Mouse (Mus musculus): ENCODE results near the gene Zdhhc3. TPM values are rescaled to one million over a fixed set of nuclear protein-coding genes. Genes with fewer than 3 reads are reported as not detected.

The Zdhhc3 gene
- total and polyA plus RNA-seq, 2 experiments from 2014 or later = 35.7 to 73.5 TPM

DNA sequence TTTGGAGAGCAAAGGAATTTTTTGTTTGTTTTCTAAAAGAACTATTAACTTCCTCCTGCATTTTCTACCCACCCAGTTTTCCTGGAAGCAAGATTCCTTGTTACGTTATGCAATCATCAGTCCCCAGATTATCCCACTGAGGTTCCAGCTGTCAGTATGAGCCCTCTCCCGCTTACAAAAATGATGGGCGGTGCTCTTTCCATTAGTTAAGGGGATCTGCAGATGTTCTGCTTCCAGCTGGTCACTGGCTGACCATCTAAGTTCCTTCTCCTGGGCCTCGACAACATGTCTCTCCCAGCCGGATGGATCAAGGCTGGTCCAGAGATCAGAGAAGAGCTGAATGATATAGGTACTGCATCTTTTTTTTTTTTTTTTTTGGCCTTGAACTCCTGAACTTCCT lies 35.4 kb upstream of the Zdhhc3 start:
- H3K9me3 ChIP-seq (replicated peaks; ENCODE audit: control insufficient read depth, low read length) = peaks cover 13% of the 10 kb centered on the region; the same call in 1 of the 2 replicates
- H3K9ac ChIP-seq (replicated peaks; ENCODE audit: low read depth, low read length) = no peak overlapping the region
- ATAC-seq (ENCODE audit: insufficient read depth, low read depth) (peak; percentile 51), DNase-seq (ENCODE audit: low spot score) (peak; percentile 34)
- 0 out of 2 replicates have a peak overlapping the region, but pooled peaks have one; percentile 50 for H3K27ac ChIP-seq (ENCODE audit: low read depth)
- H3K27me3 ChIP-seq (ENCODE audit: control insufficient read depth, insufficient read depth, low read length) = no peaks in the 10 kb centered on the region
- no peaks in the 10 kb centered on the region for H3K36me3 ChIP-seq (replicated peaks; ENCODE audit: control insufficient read depth, insufficient read depth, low read length)
- H3K4me1 ChIP-seq (ENCODE audit: control insufficient read depth, insufficient read depth) = no peaks in the 10 kb centered on the region; the same call in 1 of the 2 replicates
- WGBS = 44% methylated on average over 5 of the region's 5 CpGs
- H3K4me3 ChIP-seq (ENCODE audit: low read depth, low read length) = no peak overlapping the region
- no peak for TF ChIP-seq EP300 (IDR thresholded peaks at IDR 0.05; ENCODE audit: low read depth)
- no peak for TF ChIP-seq CTCF (IDR thresholded peaks at IDR 0.05; ENCODE audit: low read depth)
- H3K4me2 ChIP-seq (ENCODE audit: low read depth, low read length) = no peak overlapping the region

DNA sequence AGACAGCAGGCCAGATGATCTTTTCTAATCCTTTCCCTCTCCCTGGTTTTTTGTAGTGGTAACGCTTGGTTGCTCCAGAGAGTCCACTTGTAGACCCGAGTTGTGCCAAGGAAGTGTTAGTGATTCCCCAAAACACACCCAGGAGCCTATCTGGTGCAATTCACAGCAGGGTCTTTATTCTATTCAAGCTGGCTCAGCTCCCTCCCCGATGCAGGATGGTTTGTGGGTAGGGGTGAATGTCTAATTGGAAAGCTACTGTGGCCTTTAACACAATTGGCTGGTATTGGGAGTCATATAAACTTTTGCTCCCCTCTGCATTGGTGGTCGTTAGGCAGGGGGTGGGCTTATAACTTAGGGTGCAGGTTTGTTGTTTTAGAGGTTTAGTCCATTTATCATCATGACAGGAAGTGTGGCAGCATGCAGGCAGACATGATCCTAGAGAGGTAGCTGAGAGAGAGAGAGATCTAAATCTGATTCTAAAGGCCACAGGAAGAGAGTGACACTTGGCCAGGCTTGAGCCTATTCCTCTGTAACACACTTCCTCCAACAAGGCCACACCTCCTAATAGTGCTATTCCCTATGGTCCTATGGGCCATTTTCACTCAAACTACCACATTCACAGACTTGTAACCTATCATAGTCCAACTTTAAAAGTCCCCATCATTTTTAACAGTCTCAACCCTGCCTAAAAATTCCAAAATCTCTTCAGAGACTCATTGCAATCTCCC lies 27.0 kb upstream of the Zdhhc3 start:
- Histone ChIP-seq H3K4me2 (ENCODE audit: low read depth, low read length) (no peak overlapping the region), H3K4me3 (ENCODE audit: low read depth, low read length) (no peak overlapping the region), H3K27me3 (ENCODE audit: control insufficient read depth, insufficient read depth, low read length) (no peaks in the 10 kb centered on the region), H3K9ac (replicated peaks; ENCODE audit: low read depth, low read length) (no peak overlapping the region), H3K9me3 (replicated peaks; ENCODE audit: control insufficient read depth, low read length) (peaks cover 5% of the 10 kb centered on the region; the same call in 1 of the 2 replicates), H3K27ac (ENCODE audit: low read depth) (peak overlapping the region; percentile 57), H3K36me3 (replicated peaks; ENCODE audit: control insufficient read depth, insufficient read depth, low read length) (peaks cover 34% of the 10 kb centered on the region), H3K4me1 (ENCODE audit: control insufficient read depth, insufficient read depth) (no peaks in the 10 kb centered on the region)
- 80% methylated on average over 4 of the region's 4 CpGs for WGBS
- DNase-seq (ENCODE audit: low spot score) (no peak), ATAC-seq (ENCODE audit: insufficient read depth, low read depth) (no peak)
- TF ChIP-seq EP300 (IDR thresholded peaks at IDR 0.05; ENCODE audit: low read depth) (no peak), CTCF (IDR thresholded peaks at IDR 0.05; ENCODE audit: low read depth) (no peak)

DNA sequence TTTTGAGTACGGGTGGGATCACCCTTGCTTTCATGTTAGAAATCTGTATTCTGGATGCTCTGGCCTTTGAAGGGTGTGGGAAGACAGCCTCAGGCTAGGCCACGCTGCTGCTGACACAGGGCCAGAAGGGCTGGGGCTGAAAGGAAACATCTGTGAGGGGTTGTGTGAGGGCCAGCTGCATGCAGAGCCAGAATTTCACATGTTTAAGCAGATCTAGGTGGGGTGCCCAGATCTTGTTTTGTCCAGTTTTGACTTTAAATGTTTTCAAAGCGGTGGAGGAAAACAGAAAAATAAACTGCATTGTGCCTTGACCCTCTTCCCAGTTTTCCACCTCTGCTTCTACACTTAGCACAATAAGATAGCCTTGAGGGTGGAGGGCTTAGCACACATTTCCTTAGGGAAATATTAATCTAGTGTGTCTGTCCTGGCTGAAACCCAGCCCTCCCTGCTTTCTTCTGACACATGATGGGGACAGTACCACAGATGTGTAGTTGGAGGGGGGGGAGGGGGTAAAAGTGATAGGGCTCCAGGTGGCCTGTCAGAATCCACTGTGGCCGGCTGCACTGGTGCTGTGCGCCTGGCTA lies 26.0 kb upstream of the Zdhhc3 start:
- Histone ChIP-seq H3K9me3 (replicated peaks; ENCODE audit: control insufficient read depth, low read length) (no peaks in the 10 kb centered on the region), H3K9ac (replicated peaks; ENCODE audit: low read depth, low read length) (no peak overlapping the region), H3K27ac (ENCODE audit: low read depth) (peak overlapping the region; percentile 57), H3K27me3 (ENCODE audit: control insufficient read depth, insufficient read depth, low read length) (no peaks in the 10 kb centered on the region), H3K36me3 (replicated peaks; ENCODE audit: control insufficient read depth, insufficient read depth, low read length) (peaks cover 45% of the 10 kb centered on the region), H3K4me2 (ENCODE audit: low read depth, low read length) (no peak overlapping the region), H3K4me3 (ENCODE audit: low read depth, low read length) (no peak overlapping the region), H3K4me1 (ENCODE audit: control insufficient read depth, insufficient read depth) (no peaks in the 10 kb centered on the region)
- peak; percentile 82 for ATAC-seq (ENCODE audit: insufficient read depth, low read depth)
- WGBS = 51% methylated on average over 5 of the region's 5 CpGs
- peak; percentile 61 for DNase-seq (ENCODE audit: low spot score)
- TF ChIP-seq CTCF (IDR thresholded peaks at IDR 0.05; ENCODE audit: low read depth) (no peak), EP300 (IDR thresholded peaks at IDR 0.05; ENCODE audit: low read depth) (peak; percentile 65; the same call in 1 of the 2 replicates)

DNA sequence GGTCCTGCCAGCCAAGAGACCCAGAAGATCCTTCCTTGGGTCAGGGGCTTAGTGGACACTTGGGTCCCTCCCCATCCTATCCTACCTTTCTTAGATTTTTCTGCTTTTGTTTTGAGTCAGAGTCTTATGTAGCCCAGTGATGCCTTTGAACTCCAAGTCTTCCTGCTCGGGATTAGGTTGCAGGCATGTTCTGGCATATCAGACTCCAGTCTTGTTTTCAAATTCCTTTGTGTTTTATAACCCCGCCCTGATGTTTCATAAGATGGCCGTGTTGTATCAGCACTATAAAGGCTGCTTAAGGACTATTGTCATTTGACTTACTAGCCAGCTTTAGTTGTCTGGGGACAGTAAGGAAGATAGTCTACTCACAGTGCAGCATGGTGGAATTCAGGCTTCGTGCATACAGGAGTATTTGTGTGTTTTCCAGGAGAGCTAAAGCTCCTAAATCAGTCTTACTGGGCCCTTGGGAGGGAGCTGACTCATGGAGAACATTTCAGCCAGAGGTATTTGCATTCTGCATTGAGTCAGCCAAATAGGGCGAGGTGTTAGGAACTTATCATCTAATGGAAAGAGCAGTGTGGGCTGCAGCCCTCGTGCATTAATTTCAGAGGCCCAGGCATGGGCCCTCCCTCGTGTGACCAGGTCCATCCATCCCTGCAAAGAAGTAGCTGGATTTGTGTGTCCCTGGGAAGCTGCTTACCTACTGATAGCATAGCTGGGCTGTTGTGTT lies 24.1 kb upstream of the Zdhhc3 start:
- H3K27ac ChIP-seq (ENCODE audit: low read depth) = no peak overlapping the region
- no peak overlapping the region for H3K9ac ChIP-seq (replicated peaks; ENCODE audit: low read depth, low read length)
- no peak for ATAC-seq (ENCODE audit: insufficient read depth, low read depth)
- H3K9me3 ChIP-seq (replicated peaks; ENCODE audit: control insufficient read depth, low read length) = no peaks in the 10 kb centered on the region
- no peak for TF ChIP-seq EP300 (IDR thresholded peaks at IDR 0.05; ENCODE audit: low read depth)
- no peak for TF ChIP-seq CTCF (IDR thresholded peaks at IDR 0.05; ENCODE audit: low read depth)
- 62% methylated on average over 7 of the region's 7 CpGs for WGBS
- no peaks in the 10 kb centered on the region for H3K4me1 ChIP-seq (ENCODE audit: control insufficient read depth, insufficient read depth)
- peaks cover 64% of the 10 kb centered on the region for H3K36me3 ChIP-seq (replicated peaks; ENCODE audit: control insufficient read depth, insufficient read depth, low read length)
- H3K27me3 ChIP-seq (ENCODE audit: control insufficient read depth, insufficient read depth, low read length) = no peaks in the 10 kb centered on the region
- DNase-seq (ENCODE audit: low spot score) = no peak
- H3K4me2 ChIP-seq (ENCODE audit: low read depth, low read length) = no peak overlapping the region
- H3K4me3 ChIP-seq (ENCODE audit: low read depth, low read length) = no peak overlapping the region

DNA sequence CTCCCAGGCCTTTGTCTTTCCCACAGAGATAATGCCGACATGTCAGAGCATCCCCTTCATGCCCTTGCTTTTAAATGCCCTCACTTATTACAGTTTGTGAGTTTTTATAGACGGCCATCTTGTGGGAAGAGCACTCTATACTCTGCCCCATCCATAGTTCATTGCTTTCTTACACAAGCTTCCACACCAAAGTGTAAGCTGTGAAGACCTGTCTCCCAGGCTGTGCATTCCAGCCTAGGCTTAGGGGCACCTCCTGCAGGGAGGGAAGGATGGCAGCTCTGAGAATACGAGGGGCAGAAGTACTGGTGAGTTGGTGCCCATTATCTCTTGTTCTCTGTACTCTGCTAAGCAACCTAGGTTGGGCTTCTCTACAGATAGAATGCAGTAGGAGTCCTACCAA lies 20.0 kb upstream of the Zdhhc3 start:
- no peak for ATAC-seq (ENCODE audit: insufficient read depth, low read depth)
- 87% methylated on average over 3 of the region's 3 CpGs for WGBS
- H3K36me3 ChIP-seq (replicated peaks; ENCODE audit: control insufficient read depth, insufficient read depth, low read length) = peaks cover 94% of the 10 kb centered on the region

More for the DNA sequence above, 20.0 kb upstream of the Zdhhc3 start:
- no peak overlapping the region for H3K27ac ChIP-seq (ENCODE audit: low read depth)
- no peak overlapping the region for H3K9ac ChIP-seq (replicated peaks; ENCODE audit: low read depth, low read length)
- DNase-seq (ENCODE audit: low spot score) = no peak
- H3K27me3 ChIP-seq (ENCODE audit: control insufficient read depth, insufficient read depth, low read length) = no peaks in the 10 kb centered on the region
- H3K4me1 ChIP-seq (ENCODE audit: control insufficient read depth, insufficient read depth) = no peaks in the 10 kb centered on the region
- H3K9me3 ChIP-seq (replicated peaks; ENCODE audit: control insufficient read depth, low read length) = no peaks in the 10 kb centered on the region
- no peak overlapping the region for H3K4me3 ChIP-seq (ENCODE audit: low read depth, low read length)
- TF ChIP-seq EP300 (IDR thresholded peaks at IDR 0.05; ENCODE audit: low read depth) (no peak), CTCF (IDR thresholded peaks at IDR 0.05; ENCODE audit: low read depth) (no peak)
- H3K4me2 ChIP-seq (ENCODE audit: low read depth, low read length) = no peak overlapping the region

Measured in heart, postnatal 0 days (tissue).